Mouse (Mus musculus): ENCODE measurements around the gene Mphosph9. TPM values are rescaled to one million over a fixed set of nuclear protein-coding genes. Genes with fewer than 3 reads are reported as not detected.

Mphosph9 gene
- polyA plus RNA-seq, 1 experiment from 2014 or later = 19.0 TPM

DNA sequence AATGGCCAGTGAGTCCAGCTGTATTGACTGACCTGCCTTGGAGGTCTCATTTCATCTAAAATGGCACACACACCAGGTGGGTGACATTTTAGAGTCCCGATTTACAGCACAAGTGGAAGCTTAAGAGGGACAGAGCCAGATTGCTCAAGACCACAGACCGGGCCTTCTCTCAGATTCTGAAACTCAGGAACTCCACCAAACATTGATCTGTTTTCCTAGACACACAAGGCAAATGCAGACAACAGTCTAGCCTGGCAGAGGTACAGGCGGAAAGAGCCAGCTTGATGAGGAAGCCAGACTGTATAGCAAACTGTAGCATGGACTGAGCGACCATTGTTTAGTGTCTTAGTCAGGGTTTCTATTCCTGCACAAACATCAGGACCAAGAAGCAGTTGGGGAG lies 124.5 kb downstream of the Mphosph9 start:
- no peak for DNase-seq (ENCODE audit: low spot score)
- Histone ChIP-seq H3K36me3 (replicated peaks) (no peaks in the 10 kb centered on the region), H3K9me3 (no peaks in the 10 kb centered on the region), H3K4me3 (no peak overlapping the region), H3K27me3 (replicated peaks; ENCODE audit: low read depth, poor library complexity, severe bottlenecking) (no peaks in the 10 kb centered on the region), H3K4me1 (peaks cover 80% of the 10 kb centered on the region), H3K27ac (replicated peaks) (no peak overlapping the region)
- WGBS = 85% methylated on average over 4 of the region's 4 CpGs

DNA sequence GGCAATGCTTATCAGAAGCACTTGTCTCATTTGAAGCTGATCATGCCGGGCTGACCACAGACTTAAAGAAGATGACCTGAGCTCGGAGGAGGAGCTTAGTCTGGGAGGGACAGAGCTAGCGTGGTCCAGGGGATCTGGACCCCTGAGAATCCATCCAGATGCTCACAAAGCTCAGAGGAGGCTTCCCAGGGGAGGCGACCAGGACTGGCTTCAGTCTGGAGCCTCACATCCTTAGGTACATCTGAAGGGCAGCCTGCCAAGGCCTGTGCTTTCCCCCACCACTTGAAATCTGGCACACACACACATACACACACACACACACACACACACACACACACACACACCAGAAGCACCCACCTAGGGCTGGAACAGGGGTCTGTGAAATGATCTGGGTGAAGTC lies 125.7 kb downstream of the Mphosph9 start:
- 73% methylated on average over 4 of the region's 4 CpGs for WGBS
- no peak overlapping the region for H3K27ac ChIP-seq (replicated peaks)

DNA sequence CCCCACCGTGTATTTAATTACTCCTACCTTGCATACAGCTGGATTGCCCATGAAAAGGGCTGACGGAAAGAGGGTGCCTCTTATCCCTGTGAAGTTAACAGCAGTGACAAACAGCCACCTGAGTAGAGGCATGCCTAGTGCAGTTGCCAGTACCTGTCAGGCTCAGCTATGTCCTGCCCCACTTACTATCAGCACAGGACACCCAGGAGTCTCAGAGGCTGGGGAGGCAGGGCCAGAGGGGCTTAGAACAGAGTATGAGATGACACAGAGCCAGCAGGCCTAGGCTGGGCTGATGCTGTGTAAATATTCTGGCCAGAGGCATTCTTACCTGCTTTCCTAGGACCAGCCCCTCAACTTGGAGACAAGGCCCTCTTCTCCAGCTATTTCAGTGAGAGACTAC lies 126.2 kb downstream of the Mphosph9 start:
- peaks cover 63% of the 10 kb centered on the region for H3K4me1 ChIP-seq
- H3K27me3 ChIP-seq (replicated peaks; ENCODE audit: low read depth, poor library complexity, severe bottlenecking) = no peaks in the 10 kb centered on the region
- no peak overlapping the region; the same call in 1 of the 2 replicates for H3K27ac ChIP-seq (replicated peaks)
- no peak for DNase-seq (ENCODE audit: low spot score)
- H3K4me3 ChIP-seq = no peak overlapping the region
- no peaks in the 10 kb centered on the region for H3K9me3 ChIP-seq
- WGBS = 87% methylated on average over 2 of the region's 2 CpGs
- H3K36me3 ChIP-seq (replicated peaks) = no peaks in the 10 kb centered on the region

More for the DNA sequence above, 125.7 kb downstream of the Mphosph9 start:
- Histone ChIP-seq H3K9me3 (no peaks in the 10 kb centered on the region), H3K4me1 (peaks cover 68% of the 10 kb centered on the region), H3K4me3 (no peak overlapping the region), H3K27me3 (replicated peaks; ENCODE audit: low read depth, poor library complexity, severe bottlenecking) (no peaks in the 10 kb centered on the region), H3K36me3 (replicated peaks) (no peaks in the 10 kb centered on the region)
- DNase-seq (ENCODE audit: low spot score) = no peak

Other genes with a start within 250 kb of the Mphosph9 start
- 0.34 and 0.76 TPM in 2 replicates for gene Abcb9, start 232.2 kb downstream of the Mphosph9 start, polyA plus RNA-seq (2016; fragmentation: Nextera tagmentation; extraction: Ambion mirVana)
- gene Ogfod2, start 215.7 kb downstream of the Mphosph9 start, polyA plus RNA-seq (2016; fragmentation: Nextera tagmentation; extraction: Ambion mirVana) = 16.0 and 16.3 TPM in 2 replicates
- gene Arl6ip4, start 211.9 kb downstream of the Mphosph9 start, polyA plus RNA-seq (2016; fragmentation: Nextera tagmentation; extraction: Ambion mirVana) = 134 and 137 TPM in 2 replicates
- gene Pitpnm2, start 78.2 kb downstream of the Mphosph9 start, polyA plus RNA-seq (2016; fragmentation: Nextera tagmentation; extraction: Ambion mirVana) = 3.2 and 4.0 TPM in 2 replicates
- 20.9 and 25.2 TPM in 2 replicates for gene 2810006K23Rik, start 117 bp upstream of the Mphosph9 start, polyA plus RNA-seq (2016; fragmentation: Nextera tagmentation; extraction: Ambion mirVana)
- 72.0 and 78.0 TPM in 2 replicates for gene Cdk2ap1, start 35.1 kb upstream of the Mphosph9 start, polyA plus RNA-seq (2016; fragmentation: Nextera tagmentation; extraction: Ambion mirVana)
- 98.3 and 103 TPM in 2 replicates for gene Sbno1, start 98.0 kb upstream of the Mphosph9 start, polyA plus RNA-seq (2016; fragmentation: Nextera tagmentation; extraction: Ambion mirVana)
- gene Kmt5a, start 112.0 kb upstream of the Mphosph9 start, polyA plus RNA-seq (2016; fragmentation: Nextera tagmentation; extraction: Ambion mirVana) = 48.5 and 55.7 TPM in 2 replicates
- 24.9 and 26.0 TPM in 2 replicates for gene Rilpl2, start 150.4 kb upstream of the Mphosph9 start, polyA plus RNA-seq (2016; fragmentation: Nextera tagmentation; extraction: Ambion mirVana)
- gene Snrnp35, start 155.2 kb upstream of the Mphosph9 start, polyA plus RNA-seq (2016; fragmentation: Nextera tagmentation; extraction: Ambion mirVana) = 28.3 and 28.8 TPM in 2 replicates
- 23.1 and 26.4 TPM in 2 replicates for gene Rilpl1, start 203.4 kb upstream of the Mphosph9 start, polyA plus RNA-seq (2016; fragmentation: Nextera tagmentation; extraction: Ambion mirVana)
- gene Tmed2, start 212.7 kb upstream of the Mphosph9 start, polyA plus RNA-seq (2016; fragmentation: Nextera tagmentation; extraction: Ambion mirVana) = 453 and 454 TPM in 2 replicates
- 16.7 and 18.2 TPM in 2 replicates for gene Ddx55, start 224.9 kb upstream of the Mphosph9 start, polyA plus RNA-seq (2016; fragmentation: Nextera tagmentation; extraction: Ambion mirVana)

Data from embryonic facial prominence, embryonic 10.5 days (tissue).